Mouse (Mus musculus): ENCODE results near the gene Ttyh2.

The Ttyh2 gene

DNA sequence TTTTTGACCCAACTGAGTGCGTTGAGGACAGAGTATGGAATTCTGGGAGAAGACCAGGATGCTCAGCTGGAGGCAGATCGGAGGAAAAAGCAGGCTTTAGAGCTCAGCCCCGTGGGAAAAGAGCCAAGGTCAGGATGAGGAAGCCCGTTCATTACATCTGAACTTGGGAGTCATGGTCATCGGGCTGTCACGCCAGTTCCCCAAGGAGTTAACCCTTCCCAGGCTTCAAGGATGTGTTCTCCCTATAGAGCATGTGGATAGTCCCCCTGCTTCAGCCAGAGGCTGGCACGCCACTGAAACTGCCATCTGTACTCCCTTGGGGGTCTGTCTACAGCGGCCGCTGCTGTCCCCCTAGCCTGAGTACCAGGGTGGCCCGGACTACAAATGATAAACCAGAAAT lies 5.1 kb downstream of the Ttyh2 start:
- no peak for DNase-seq (ENCODE audit: extremely low spot score, low read depth, low spot score)

DNA sequence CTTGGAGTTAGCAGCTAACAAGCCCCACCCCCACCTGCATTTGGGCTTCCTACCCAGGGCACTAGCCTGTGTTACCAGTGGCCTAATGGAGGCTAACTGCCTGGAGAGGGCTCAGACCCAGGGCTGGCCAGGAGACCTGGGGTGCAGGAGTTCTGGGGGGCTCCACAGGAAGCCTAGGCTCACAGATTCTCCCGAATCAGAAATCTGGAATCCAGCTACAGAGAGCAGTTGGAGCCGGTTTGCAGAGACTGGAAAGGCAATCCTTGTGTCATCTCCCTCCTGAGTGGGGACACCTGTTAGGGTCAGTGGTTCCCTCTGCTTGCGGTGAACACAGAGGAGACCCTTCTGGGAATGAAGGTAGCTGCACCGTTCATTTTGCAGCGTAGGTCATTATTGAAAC lies 5.8 kb downstream of the Ttyh2 start:
- DNase-seq (ENCODE audit: extremely low spot score, low read depth, low spot score) = no peak

DNA sequence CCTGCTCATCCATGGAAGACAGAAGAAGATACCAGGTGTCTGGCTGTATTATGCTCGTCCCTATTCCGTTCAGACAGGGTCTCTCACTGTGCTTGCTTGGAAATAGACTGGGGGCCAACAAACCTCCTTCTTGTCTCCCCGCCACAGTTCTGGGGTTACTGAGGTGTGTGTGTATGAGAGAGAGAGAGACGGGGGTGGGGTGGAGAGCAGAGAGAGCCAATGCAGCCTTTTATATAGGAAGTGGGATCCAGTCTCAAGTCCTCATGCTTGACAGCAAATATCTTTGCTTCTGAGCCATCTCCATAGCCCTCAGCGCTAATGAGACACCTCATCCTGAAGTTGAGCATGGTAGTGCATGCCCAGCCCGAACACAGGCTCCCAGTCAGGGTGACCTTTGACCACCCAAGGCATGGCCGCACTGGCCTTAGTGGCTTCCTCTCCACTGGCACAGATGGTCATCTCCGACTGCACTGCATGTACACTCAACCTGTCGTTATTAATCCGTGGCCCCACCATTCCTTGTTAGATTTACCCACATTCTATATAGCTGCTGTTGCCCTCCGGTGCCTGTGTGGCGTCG lies 7.2 kb downstream of the Ttyh2 start:
- DNase-seq (ENCODE audit: extremely low spot score, low read depth, low spot score) = no peak

DNA sequence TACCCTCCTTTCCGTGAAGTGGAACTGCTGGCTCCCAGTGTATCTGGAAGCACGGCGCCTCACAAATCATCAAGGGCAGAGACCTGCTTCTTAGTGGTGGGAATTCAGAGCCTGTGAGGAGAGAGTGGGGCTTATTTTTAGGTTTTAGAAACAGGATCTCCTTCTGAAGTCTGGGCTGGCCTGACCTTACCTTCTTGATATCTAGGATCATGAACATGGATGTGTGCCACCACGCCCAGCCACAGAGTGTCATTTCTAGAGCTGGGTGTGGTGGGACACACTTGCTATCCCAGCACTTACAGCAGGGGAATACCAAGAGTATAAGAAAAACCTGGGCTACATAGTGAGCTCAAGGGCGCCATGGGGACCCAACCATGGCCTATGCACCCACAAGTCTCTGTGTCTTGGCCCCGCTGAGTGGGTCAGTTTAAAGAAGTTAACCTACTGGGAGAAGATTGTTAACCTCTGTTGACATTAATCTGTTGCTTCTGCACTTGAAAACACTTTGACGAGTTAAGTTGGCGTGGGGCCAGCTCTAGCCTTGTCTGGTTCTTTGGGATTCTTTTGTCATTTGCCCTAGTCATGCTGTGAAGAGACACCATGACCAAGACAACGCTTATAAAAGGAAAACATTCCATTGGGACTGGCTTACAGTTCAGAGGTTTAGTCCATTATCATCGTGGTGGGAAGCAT lies 7.9 kb downstream of the Ttyh2 start:
- DNase-seq (ENCODE audit: extremely low spot score, low read depth, low spot score) = no peak

DNA sequence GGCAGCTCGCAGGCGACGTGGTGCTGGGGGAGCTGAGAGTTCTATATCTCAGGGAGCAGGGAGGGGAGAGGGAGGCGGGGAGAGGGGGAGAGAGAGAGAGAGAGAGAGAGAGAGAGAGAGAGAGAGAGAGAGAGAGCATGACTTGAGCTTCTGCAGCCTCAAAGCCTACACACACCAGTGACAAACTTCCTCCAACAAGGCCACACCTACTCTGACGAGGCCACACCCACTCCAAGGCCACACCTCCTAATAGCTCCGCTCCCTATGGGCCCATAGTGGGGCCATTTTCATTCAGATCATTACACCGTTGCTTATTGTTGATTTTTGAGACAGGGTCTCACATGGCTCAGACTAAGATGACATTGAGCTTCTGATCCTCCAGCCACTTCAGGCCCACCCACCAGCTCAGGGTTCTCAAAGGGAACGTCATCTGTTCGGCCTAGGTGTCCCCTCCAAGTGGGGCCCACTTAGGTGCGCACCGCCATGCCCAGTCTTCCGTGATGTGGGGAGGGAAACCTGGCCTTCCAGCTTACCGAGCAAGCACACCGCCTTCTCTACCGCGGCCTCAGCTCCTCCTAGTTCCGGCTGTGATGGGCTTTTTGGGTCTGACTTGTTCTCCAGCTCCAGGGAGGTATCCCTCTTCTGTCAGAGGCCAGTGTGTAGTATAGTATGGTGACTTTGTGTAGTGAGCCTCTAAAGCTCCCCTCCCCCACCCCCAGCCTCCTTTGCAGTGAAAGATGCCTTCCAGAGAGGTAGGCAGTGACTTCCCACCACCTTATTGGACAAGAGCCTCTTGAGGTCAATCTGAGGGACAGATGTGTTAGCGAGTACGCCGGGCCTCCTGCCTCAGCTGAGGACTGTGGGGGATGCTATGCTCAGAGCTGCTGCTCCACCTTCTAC lies 8.7 kb downstream of the Ttyh2 start:
- no peak for DNase-seq (ENCODE audit: extremely low spot score, low read depth, low spot score)

DNA sequence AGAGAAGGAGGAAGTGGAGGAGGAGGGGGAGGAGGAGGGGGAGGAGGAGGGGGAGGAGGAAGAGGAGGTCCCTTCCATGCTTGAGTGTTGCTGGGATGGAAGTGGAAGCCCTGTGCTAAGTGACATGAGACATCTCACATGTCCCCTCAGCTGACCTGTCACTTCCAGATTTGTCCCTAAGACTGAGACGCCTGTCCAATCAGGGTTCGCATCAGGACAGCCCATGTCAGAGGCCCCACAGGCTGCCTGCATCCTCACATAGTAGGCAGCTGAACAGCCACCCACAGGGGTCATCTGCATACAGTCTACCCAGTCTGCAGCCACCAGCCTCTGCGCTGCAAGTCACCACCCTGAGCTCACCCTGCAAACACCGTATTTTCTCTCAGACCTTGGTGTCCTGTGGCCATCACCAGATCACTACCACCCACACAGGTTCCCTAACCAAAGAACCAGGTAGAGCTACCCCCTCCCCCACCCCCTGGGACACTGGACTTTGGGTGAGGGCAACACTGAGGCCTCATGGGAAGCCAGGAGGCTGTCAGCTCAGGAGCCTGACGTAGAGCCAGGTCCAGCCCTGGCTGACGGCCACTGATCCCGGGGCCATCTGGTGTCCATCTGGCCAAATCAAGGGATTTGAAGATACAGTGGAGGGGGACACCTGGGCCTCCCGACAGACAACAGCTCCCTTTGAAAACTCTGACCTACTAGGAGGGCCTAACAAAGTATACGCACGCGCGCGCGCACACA lies 9.6 kb downstream of the Ttyh2 start:
- no peak for DNase-seq (ENCODE audit: extremely low spot score, low read depth, low spot score)

DNA sequence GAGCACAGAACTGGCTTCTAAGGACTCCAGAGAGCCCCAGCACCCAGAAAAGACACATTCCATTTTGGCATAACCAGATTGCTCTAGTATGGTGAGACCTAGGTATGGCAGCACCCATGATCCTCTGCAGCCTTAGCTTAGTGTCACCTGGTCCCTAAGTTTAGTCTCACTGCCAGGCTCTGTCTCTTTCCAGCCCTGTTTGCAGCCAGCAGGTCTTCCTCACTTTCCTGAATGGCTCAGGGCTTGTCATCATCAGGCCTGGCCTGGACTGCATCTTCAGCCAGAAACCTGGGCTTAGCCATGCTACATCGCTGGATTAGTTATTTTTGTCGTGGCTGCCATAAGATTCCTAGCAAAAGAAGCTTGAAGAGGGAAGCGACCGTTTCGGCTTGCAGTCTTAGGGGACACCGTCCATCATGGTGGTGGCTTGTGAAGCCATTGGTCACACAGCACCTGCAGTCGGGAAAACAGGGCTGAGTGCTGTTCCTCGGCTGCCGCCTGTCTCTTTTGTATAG lies 10.4 kb downstream of the Ttyh2 start:
- DNase-seq (ENCODE audit: extremely low spot score, low read depth, low spot score) = no peak

DNA sequence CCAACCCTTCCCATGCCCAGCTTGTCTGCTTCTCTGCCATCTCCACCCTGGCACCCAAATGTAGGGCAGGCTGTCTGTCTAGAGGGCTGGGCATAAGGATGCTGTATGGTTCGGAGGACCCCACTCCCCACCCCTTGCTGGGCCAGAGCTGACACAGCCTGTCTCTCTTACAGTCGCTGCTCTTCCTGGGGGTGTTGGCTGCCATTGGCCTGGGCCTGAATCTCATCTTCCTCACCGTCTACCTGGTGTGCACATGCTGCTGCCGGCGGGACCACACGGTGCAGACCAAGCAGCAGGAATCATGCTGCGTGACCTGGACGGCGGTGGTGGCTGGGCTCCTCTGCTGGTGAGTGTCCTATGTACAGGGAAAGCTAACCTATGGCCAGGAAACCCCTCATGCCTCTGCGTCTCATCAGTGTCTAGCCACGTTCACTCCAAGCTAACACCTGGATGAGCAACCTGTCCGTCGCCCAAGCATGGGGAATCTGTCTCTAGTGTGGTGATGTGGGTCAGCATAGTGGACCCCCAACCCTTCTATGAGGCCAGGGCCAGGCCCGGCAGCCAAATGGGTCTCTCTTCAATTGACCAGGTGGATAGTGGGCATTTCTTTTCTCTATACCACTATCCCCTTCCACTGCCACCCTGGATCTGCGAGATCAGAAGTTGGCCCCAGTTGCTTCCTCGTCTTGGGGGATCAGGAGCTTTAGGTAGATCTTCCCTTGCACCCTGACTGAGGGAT lies 11.2 kb downstream of the Ttyh2 start:
- no peak for DNase-seq (ENCODE audit: extremely low spot score, low read depth, low spot score)

DNA sequence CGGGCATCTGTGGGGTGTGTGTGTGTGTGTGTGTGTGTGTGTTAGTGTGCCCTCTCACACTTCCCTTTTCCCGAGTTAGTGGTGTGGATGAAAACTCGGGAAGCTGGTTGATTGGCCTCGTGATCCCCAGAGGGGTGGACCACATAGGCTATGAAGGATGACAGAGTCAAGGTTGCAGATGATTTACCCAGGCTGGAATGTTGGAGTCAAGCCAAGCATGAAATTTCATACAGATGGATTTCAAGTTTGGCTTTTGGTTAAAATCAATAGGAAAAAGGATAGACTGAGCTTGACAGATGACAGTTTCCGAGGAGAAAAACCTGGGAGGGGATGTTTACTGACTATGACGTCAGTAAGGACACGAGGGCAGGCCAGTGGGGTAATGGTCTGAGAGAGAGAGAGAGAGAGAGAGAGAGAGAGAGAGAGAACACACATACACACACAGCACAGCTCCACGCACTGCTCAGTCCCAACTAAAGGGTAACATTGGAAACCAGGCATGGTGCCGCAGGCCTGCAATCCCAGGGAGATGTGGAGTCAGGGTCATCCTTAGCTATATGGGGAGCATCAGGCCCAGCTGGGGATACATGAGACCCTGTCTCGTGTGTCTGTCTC lies 12.4 kb downstream of the Ttyh2 start:
- no peak for DNase-seq (ENCODE audit: extremely low spot score, low read depth, low spot score)

DNA sequence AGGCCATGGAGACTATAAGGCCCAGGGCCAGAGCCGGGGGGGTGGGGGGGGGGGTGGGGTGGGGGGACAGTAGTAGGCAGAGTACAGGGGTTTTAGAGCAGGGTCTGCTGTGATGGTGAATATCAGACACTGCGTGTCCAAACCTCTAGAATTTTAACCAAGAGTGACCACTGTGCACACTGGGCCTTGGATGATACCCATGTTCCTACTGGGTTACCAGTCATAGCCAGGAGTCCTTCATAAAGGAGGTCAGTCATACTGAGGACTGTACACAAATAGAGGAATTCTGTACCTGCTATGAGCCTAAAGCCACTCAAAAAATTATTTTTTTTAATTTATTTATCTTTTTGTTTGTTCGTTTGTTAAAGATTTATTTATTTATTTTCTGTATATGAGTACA lies 13.5 kb downstream of the Ttyh2 start:
- no peak for DNase-seq (ENCODE audit: extremely low spot score, low read depth, low spot score)

DNA sequence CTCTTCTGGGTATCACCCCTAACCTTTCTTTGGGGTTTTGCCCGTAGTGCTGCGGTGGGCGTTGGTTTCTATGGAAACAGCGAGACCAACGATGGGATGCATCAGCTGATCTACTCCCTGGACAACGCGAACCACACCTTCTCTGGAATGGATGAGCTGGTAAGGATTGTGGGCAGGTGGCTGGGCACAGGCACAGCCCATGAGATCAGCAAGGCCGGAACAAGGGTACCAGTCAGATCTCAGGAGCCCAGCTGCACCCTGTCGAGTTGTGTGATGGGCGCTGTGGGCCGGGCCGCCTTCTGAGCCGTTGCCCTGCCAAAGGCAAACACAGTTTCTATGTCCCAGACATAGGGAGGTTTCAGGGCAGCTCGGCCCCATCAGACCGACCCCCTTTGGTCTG lies 15.0 kb downstream of the Ttyh2 start:
- no peak for DNase-seq (ENCODE audit: extremely low spot score, low read depth, low spot score)

DNA sequence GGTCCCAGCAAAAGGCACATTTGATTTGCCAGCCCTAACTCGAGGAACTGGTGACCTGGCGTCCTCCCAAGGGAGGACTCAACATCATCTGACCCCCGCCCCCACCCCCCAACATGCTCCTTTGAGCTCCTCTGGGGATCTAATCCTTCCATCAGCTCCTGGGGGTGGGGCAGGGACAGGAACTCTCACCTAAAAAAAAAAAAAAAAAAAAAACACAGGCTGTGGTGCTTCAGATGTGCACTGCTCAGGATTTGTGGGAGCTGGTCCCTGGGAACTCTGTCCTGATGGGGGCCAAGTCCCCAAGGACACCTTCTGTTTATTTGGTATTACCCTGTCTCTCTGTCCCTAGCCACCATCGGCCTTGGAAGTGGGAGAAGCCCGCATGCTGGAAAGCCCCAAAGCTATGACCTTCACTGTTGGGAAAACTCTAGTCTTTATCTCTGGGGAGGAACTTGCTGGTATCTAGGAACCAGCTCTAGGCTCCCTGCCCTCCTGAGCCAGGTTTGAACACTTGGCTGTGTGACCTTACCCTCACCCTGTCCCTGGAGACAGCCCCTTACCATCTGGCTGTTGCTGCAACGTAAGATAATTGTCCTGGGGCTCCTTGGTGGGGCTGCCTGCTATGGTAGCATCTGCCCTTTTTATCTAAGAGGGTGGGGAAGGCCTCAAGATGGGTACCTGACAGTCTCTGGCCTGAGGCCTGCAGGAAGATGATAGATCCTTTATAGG lies 16.4 kb downstream of the Ttyh2 start:
- DNase-seq (ENCODE audit: extremely low spot score, low read depth, low spot score) = no peak

DNA sequence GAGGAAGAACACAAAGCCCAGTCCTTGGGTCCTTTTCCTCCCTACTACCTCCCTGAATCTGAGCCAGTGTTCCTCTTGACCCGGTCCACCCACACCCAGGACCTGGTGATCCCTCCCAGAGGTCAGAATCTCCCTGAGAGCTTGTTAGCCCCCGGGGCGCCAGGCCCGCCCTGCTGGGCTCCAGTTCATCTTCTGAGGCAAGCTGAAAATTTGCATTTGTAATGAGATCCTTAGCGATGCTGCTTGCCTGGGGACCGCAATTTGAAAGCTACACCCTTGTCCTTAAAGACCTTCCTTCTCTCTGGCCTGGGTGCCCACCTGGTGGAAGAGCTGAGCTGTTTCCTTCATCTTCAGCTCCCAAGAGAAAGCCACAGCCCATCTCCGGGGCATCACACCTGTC lies 17.4 kb downstream of the Ttyh2 start:
- DNase-seq (ENCODE audit: extremely low spot score, low read depth, low spot score) = no peak

DNA sequence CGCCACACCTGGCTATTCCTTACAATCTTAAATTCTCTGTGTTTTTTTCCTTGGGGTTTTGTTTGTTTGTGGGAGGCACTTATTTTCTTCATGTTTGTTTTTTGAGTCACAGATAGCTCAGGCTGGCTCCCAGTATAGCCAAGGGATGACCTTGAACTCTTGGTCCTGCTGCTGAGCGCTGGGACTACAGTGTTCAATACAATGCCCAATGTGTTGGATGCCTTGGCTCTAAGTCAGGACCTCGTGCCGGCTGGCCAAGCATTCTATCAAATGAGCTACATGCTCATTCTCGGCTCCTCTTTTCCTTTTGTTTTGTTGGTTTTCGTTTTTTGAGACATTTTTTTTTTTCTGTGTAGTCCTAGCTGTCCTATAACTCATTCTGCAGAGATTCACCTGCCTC lies 18.2 kb downstream of the Ttyh2 start:
- DNase-seq (ENCODE audit: extremely low spot score, low read depth, low spot score) = no peak

DNA sequence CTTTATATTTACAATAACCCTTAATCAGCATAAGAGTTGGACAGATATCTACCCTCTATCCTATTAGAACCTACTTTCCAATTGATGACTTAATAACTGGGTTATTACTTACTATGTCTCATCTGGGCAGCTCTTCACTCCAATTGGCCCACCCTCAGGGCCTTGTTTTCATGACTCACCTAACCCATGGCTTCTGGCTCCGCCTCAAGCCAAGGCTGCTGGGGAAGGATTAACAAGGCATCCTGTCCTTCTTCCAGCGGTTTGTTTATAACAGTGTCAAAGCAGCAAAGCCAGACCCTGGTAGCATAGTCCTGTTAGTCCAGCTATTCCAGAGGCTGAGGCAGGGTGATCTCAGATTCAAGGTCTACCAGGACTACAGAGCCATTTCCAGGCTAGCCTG lies 19.2 kb downstream of the Ttyh2 start:
- no peak for DNase-seq (ENCODE audit: extremely low spot score, low read depth, low spot score)

DNA sequence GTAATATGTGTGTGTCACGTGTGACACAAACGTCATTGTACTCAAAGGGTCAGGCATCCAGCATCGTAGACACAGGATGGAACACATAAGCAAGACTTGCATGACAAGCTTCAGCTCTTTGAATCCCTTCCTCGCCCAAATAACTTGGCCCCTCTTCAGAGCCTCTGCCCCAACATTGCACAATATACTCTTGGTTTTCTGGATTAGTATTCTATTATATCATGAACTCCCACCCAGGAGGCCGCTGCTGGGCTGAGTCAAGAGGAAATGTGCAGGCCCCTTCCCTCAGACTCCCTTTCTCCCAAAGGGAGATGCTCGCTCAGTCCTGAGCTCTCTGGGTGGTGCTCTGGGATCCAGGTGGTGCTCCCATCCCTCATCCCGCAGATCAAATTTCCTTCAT lies 23.3 kb downstream of the Ttyh2 start:
- no peak for DNase-seq (ENCODE audit: extremely low spot score, low read depth, low spot score)

DNA sequence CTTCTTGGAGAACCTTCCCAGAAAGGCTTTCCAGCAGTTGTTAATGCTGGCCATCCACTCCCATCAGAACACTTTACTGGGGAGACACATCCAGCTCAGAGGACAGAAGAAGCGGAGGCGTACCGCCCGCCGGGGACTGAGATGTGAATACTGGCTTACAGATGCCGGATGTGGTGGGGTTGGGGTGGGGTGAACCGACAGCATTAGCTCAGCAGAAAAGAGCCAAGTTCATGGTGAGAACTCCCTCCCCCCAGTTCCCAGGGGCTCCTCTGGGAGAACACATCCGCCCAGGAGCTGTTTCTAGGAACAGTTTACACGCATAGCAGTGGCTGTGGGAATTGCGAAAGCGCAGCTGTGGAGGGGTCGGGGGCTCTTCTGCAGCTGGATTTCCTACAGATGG lies 24.3 kb downstream of the Ttyh2 start:
- DNase-seq (ENCODE audit: extremely low spot score, low read depth, low spot score) = no peak

DNA sequence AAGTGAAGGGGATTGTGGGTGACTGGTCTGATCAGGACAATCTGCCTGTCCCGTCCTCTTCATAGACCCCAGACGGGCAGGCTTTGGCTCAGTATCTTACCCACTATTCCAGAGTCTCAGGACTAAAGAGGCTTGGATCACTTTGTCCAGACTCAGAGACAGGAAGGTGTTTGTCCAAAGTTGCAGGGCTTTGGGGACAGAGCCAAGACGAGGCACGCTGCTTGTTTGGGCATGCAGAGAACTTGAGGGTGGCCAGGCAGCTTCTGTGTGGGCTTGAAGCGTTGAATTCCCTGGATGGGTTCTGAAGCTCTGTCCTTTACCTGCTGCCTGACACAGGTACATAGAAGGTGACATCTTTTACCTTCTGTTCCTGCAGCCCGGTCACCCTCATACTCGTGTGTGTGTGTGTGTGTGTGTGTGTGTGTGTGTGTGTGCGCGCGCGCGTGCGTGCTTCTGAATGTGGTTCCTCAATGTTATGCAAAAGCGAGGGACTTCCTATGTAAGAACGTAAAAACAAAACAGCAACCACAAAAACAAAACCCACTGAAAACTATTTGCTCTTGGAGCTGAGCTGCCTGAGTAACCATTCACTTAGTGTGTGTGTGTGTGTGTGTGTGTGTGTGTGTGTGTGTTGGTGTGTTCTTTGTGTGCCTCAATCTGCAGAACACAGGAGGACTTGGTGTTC lies 27.2 kb downstream of the Ttyh2 start:
- no peak for DNase-seq (ENCODE audit: extremely low spot score, low read depth, low spot score)

DNA sequence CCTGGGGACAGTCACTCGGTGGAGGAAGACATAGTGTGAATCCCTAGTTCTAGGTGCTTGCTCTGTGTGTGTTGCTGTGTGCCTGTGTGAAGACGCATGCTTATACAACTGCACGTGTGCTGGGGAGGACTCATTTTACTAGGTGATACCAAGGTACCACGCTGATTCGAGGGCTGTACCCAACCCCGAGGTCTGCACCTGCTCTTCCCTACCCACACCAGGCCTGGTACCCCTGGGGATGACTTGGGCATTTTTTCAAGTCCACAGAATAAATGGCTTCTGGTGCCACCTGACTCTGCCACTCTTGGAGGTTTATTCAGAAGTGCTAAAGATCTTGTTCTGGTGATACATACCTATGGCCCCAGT lies 27.7 kb downstream of the Ttyh2 start:
- no peak for DNase-seq (ENCODE audit: extremely low spot score, low read depth, low spot score)

Measured in hindlimb bud, embryonic 11.5 days (tissue).